Mouse (Mus musculus): ENCODE measurements at regions not wholly inside any gene's neighbourhood (a gene's known extent, or its start where the extent isn't known, plus 50 kb on each side); places are given as distances from the start of the nearest gene placed in this dataset.

GRCm38 (mm10) chr14:71673837-71674236 is 817.8 kb downstream of the Gm9195 start:
- no peak for TF ChIP-seq POLR2A (IDR thresholded peaks at IDR 0.05; ENCODE audit: extremely low read depth, insufficient read depth, low read length)
- TF ChIP-seq CTCF (IDR thresholded peaks at IDR 0.05; ENCODE audit: low read depth, low read length): no peak

Measured in liver, adult 2 months (tissue).